Comparison of ENCODE assay signal across 11 mouse cellular contexts in genomic region chr6:122268561-122268960, GRCm38 (mm10). TPM values are rescaled to one million over a fixed set of nuclear protein-coding genes. Genes with fewer than 3 reads are reported as not detected.
DNase-seq lines count a peak whose midpoint lies in the region; ATAC-seq and TF ChIP-seq lines count a peak whose summit lies in the region.
"Had no signal": no experiment of that assay in that cellular context is flagged by ENCODE, and none has a peak within 500 bp of the region (broad histone marks: within the 10 kb centered on the region; RNA-seq: fewer than 3 reads in every experiment).

No protein-coding gene starts in this region.

- no peaks in the 10 kb centered on the region for H3K4me1 ChIP-seq in heart, embryonic 11.5 days (ENCODE audit: control insufficient read depth, insufficient read depth, low read length)
- H3K4me1 ChIP-seq in lung, postnatal 0 days (ENCODE audit: insufficient read depth, low read depth, low read length) = no peaks in the 10 kb centered on the region
- H3K4me1 ChIP-seq in liver, postnatal 0 days (ENCODE audit: insufficient read depth) = no peaks in the 10 kb centered on the region
- H3K4me1 ChIP-seq: heart, embryonic 15.5 days; stomach, embryonic 15.5 days had no signal

- H3K27me3 ChIP-seq in heart, embryonic 11.5 days (ENCODE audit: control insufficient read depth, insufficient read depth, low read length) = no peaks in the 10 kb centered on the region
- H3K27me3 ChIP-seq in lung, postnatal 0 days (replicated peaks; ENCODE audit: insufficient read depth, low read length) = no peaks in the 10 kb centered on the region
- H3K27me3 ChIP-seq in liver, postnatal 0 days (ENCODE audit: insufficient read depth, low read length) = no peaks in the 10 kb centered on the region
- H3K27me3 ChIP-seq: heart, embryonic 15.5 days; megakaryocyte, embryonic 14.5 days; stomach, embryonic 15.5 days had no signal

- H3K27ac ChIP-seq in heart, embryonic 11.5 days (ENCODE audit: low read depth, low read length) = no peak overlapping the region
- no peak overlapping the region for H3K27ac ChIP-seq in lung, postnatal 0 days (ENCODE audit: low read length)
- H3K27ac ChIP-seq in liver, postnatal 0 days (ENCODE audit: low read depth) = no peak overlapping the region
- H3K27ac ChIP-seq: heart, embryonic 15.5 days; stomach, embryonic 15.5 days had no signal

- no peaks in the 10 kb centered on the region for H3K36me3 ChIP-seq in heart, embryonic 11.5 days (ENCODE audit: control insufficient read depth, insufficient read depth, low read length)
- no peaks in the 10 kb centered on the region for H3K36me3 ChIP-seq in lung, postnatal 0 days (ENCODE audit: insufficient read depth, low read length)
- H3K36me3 ChIP-seq in liver, postnatal 0 days (replicated peaks; ENCODE audit: insufficient read depth, low read length) = no peaks in the 10 kb centered on the region
- H3K36me3 ChIP-seq: heart, embryonic 15.5 days; stomach, embryonic 15.5 days had no signal

- ATAC-seq in heart, embryonic 11.5 days (replicated peaks; ENCODE audit: insufficient number of reproducible peaks, low FRiP score, low TSS enrichment) = no peak
- no peak for ATAC-seq in lung, postnatal 0 days
- ATAC-seq in liver, postnatal 0 days = no peak
- ATAC-seq in CD4-positive, CD25-positive, alpha-beta regulatory T cell, adult 4 months = no peak

- H3K4me3 ChIP-seq in heart, embryonic 11.5 days (ENCODE audit: low read depth, low read length) = no peak overlapping the region
- no peak overlapping the region for H3K4me3 ChIP-seq in lung, postnatal 0 days (ENCODE audit: low read depth, low read length)
- no peak overlapping the region for H3K4me3 ChIP-seq in liver, postnatal 0 days (ENCODE audit: low read depth, low read length)
- H3K4me3 ChIP-seq: heart, embryonic 15.5 days; megakaryocyte, embryonic 14.5 days; stomach, embryonic 15.5 days had no signal

- 63% methylated on average over 3 of the region's 3 CpGs for WGBS in heart, embryonic 11.5 days (ENCODE audit: insufficient replicate concordance)
- 18% methylated on average over 3 of the region's 3 CpGs for WGBS in lung, postnatal 0 days
- 56% methylated on average over 3 of the region's 3 CpGs for WGBS in liver, postnatal 0 days (ENCODE audit: insufficient replicate concordance)

- DNase-seq in heart, adult 18-20 months = peak; percentile 48 to 70
- DNase-seq in NIH3T3 (ENCODE audit: low read depth) = peak; percentile 81
- peak; percentile 91 for DNase-seq in cerebellum, adult 9-11 months
- peak; percentile 66 for DNase-seq in kidney, postnatal 14 days
- DNase-seq in lung, postnatal 0 days (ENCODE audit: low spot score) = peak; percentile 32
- DNase-seq in liver, postnatal 0 days = no peak

- no peak overlapping the region for H3K4me2 ChIP-seq in heart, embryonic 11.5 days
- no peak overlapping the region for H3K4me2 ChIP-seq in lung, postnatal 0 days (replicated peaks; ENCODE audit: low read depth, low read length)
- H3K4me2 ChIP-seq in liver, postnatal 0 days (ENCODE audit: low read depth, low read length) = no peak overlapping the region
- H3K4me2 ChIP-seq: heart, embryonic 15.5 days; stomach, embryonic 15.5 days had no signal

- H3K9me3 ChIP-seq in heart, embryonic 11.5 days (replicated peaks; ENCODE audit: control insufficient read depth, low read length) = no peaks in the 10 kb centered on the region
- H3K9me3 ChIP-seq in lung, postnatal 0 days (ENCODE audit: low read length) = no peaks in the 10 kb centered on the region
- no peaks in the 10 kb centered on the region for H3K9me3 ChIP-seq in liver, postnatal 0 days (ENCODE audit: low read length)
- H3K9me3 ChIP-seq: heart, embryonic 15.5 days; megakaryocyte, embryonic 14.5 days; stomach, embryonic 15.5 days had no signal

- no peak for TF ChIP-seq CTCF in lung, postnatal 0 days (IDR thresholded peaks at IDR 0.05)
- TF ChIP-seq CTCF in liver, postnatal 0 days (IDR thresholded peaks at IDR 0.05; ENCODE audit: low read depth) = no peak

- TF ChIP-seq EP300 in lung, postnatal 0 days (IDR thresholded peaks at IDR 0.05) = no peak
- no peak for TF ChIP-seq EP300 in liver, postnatal 0 days (IDR thresholded peaks at IDR 0.05; ENCODE audit: low read depth)

- H3K9ac ChIP-seq in heart, embryonic 11.5 days (ENCODE audit: low read depth, low read length) = no peak overlapping the region
- no peak overlapping the region for H3K9ac ChIP-seq in lung, postnatal 0 days (replicated peaks; ENCODE audit: low read depth)
- no peak overlapping the region for H3K9ac ChIP-seq in liver, postnatal 0 days (replicated peaks)
- H3K9ac ChIP-seq: heart, embryonic 15.5 days; stomach, embryonic 15.5 days had no signal

RNA-seq across cellular contexts. Expression of gene Klrg1, which starts 14.1 kb away (rescaled TPM):
- total RNA-seq in heart, adult 18-20 months (2021) = under 1 TPM in 1 of 2 experiments, not detected in 1; 0.25 TPM
- not detected in 2 replicates for polyA plus RNA-seq in heart, embryonic 11.5 days (2014; fragmentation: Nextera tagmentation; extraction: Ambion mirVana)
- not detected in 2 replicates for polyA plus RNA-seq in lung, postnatal 0 days (2015; fragmentation: Nextera tagmentation; extraction: Ambion mirVana)
- not detected in 2 replicates for polyA plus RNA-seq in liver, postnatal 0 days (2015; fragmentation: Nextera tagmentation; extraction: Ambion mirVana)
- 100 to 1,000 TPM; 111 to 138 TPM for polyA plus RNA-seq in CD4-positive, CD25-positive, alpha-beta regulatory T cell, adult 4 months (2017; shearing (Covaris generic))
- polyA plus RNA-seq: heart, embryonic 15.5 days; stomach, embryonic 15.5 days had no signal

RNA-seq across cellular contexts. Expression of gene M6pr, which starts 40.0 kb away (rescaled TPM):
- 10 to 100 TPM; 42.5 to 45.6 TPM for total RNA-seq in heart, adult 18-20 months (2021)
- polyA plus RNA-seq in heart, embryonic 11.5 days (2014; fragmentation: Nextera tagmentation; extraction: Ambion mirVana) = 84.9 and 93.0 TPM in 2 replicates
- 112 and 114 TPM in 2 replicates for polyA plus RNA-seq in lung, postnatal 0 days (2015; fragmentation: Nextera tagmentation; extraction: Ambion mirVana)
- 73.6 and 80.3 TPM in 2 replicates for polyA plus RNA-seq in liver, postnatal 0 days (2015; fragmentation: Nextera tagmentation; extraction: Ambion mirVana)
- 100 to 1,000 TPM; 255 to 333 TPM for polyA plus RNA-seq in CD4-positive, CD25-positive, alpha-beta regulatory T cell, adult 4 months (2017; shearing (Covaris generic))

Comparison
In these comparisons a context has a peak if more than half of its experiments do, and no peak if none do; other contexts are left out.
1. RNA of gene Klrg1, which starts 14.1 kb away (polyA plus RNA-seq): 111 to 138 TPM in CD4-positive, CD25-positive, alpha-beta regulatory T cell, adult 4 months; not detected in heart, embryonic 11.5 days, not detected in lung, postnatal 0 days and not detected in liver, postnatal 0 days; every median in the first group is over 100 times any median in the second.